Mouse (Mus musculus) liver, embryonic 12.5 days (tissue): ENCODE measurements around the gene 6030468B19Rik. TPM values are rescaled to one million over a fixed set of nuclear protein-coding genes. Genes with fewer than 3 reads are reported as not detected.

Experiments
- ATAC-seq: fragments of 200-750 bp; cut with Nextera tagmentation; 2 replicates; pipeline ENCODE4 v1.8.0; 2017; ENCODE audit warnings: moderate number of reproducible peaks, mild to moderate bottlenecking, moderate library complexity
- H3K27ac ChIP-seq: fragments of 300-500 bp; sonication (generic); 2 replicates; pipeline ENCODE4 v1.5.1; 2016; ENCODE audit warnings: mild to moderate bottlenecking
- H3K27me3 ChIP-seq: fragments of 300-500 bp; sonication (generic); replicated peaks from 2 replicates; pipeline ENCODE4 v1.6.1; 2016; ENCODE audit warnings: mild to moderate bottlenecking, moderate library complexity
- H3K36me3 ChIP-seq: fragments of 300-500 bp; sonication (generic); 2 replicates; pipeline ENCODE4 v1.6.1; 2016; ENCODE audit warnings: mild to moderate bottlenecking, moderate library complexity
- H3K4me1 ChIP-seq: fragments of 300-500 bp; sonication (generic); 2 replicates; pipeline ENCODE4 v1.6.1; 2016
- H3K4me2 ChIP-seq: fragments of 300-500 bp; sonication (generic); 2 replicates; pipeline ENCODE4 v1.6.1; 2016; ENCODE audit warnings: mild to moderate bottlenecking, moderate library complexity
- H3K4me3 ChIP-seq: fragments of 300-500 bp; sonication (generic); 2 replicates; pipeline ENCODE4 v1.5.1; 2016; ENCODE audit warnings: mild to moderate bottlenecking, moderate library complexity
- H3K9ac ChIP-seq: fragments of 300-500 bp; sonication (generic); 2 replicates; pipeline ENCODE4 v1.6.1; 2016; ENCODE audit warnings: mild to moderate bottlenecking, moderate library complexity
- H3K9me3 ChIP-seq: fragments of 300-500 bp; sonication (generic); replicated peaks from 2 replicates; pipeline ENCODE4 v1.6.1; 2016; ENCODE audit warnings: mild to moderate bottlenecking, moderate library complexity
- WGBS: fragments of 180-500 bp; shearing (Covaris S2); methylation state at CpG from one replicate; pipeline ENCODE4 v1.1.7; 2016; ENCODE audit not compliant: insufficient replicate concordance; 5-methylcytosine and 5-hydroxymethylcytosine counted together
- polyA plus RNA-seq: library from polyadenylated mRNA; unstranded; fragments of >200 nt; fragmentation: Nextera tagmentation; extraction: Ambion mirVana; gene quantifications from 2 replicates; pipeline ENCODE4 v1.2.1, GENCODE M21; 2016

Gene 6030468B19Rik
- polyA plus RNA-seq, 1 experiment from 2014 or later, result 97.6 TPM

- no peak overlapping the region for H3K27ac ChIP-seq
- H3K4me2 ChIP-seq, result no peak overlapping the region
- H3K4me3 ChIP-seq, result no peak overlapping the region
- 86% methylated on average over 9 of the region's 9 CpGs for WGBS
- H3K4me1 ChIP-seq, result peaks cover 24% of the 10 kb centered on the region
- H3K9ac ChIP-seq, result no peak overlapping the region
- no peaks in the 10 kb centered on the region; the same call in 1 of the 2 replicates for H3K9me3 ChIP-seq
- ATAC-seq, result no peak
- peaks cover 12% of the 10 kb centered on the region for H3K27me3 ChIP-seq
- peaks cover 84% of the 10 kb centered on the region for H3K36me3 ChIP-seq
These were observed 56.8 kb downstream of the 6030468B19Rik start for GRCm38 (mm10) chr11:117854241-117854640.

GRCm38 (mm10) chr11:117855360-117855759, 57.9 kb downstream of the 6030468B19Rik start:
- Histone ChIP-seq H3K4me1 (peaks cover 21% of the 10 kb centered on the region), H3K4me2 (no peak overlapping the region), H3K4me3 (no peak overlapping the region), H3K27me3 (peaks cover 23% of the 10 kb centered on the region), H3K36me3 (peaks cover 81% of the 10 kb centered on the region), H3K27ac (no peak overlapping the region), H3K9ac (no peak overlapping the region), H3K9me3 (no peaks in the 10 kb centered on the region; the same call in 1 of the 2 replicates)
- WGBS, result 86% methylated on average over 5 of the region's 5 CpGs
- no peak for ATAC-seq

- no peaks in the 10 kb centered on the region; the same call in 1 of the 2 replicates for H3K9me3 ChIP-seq
- H3K27ac ChIP-seq, result no peak overlapping the region
- peaks cover 77% of the 10 kb centered on the region for H3K36me3 ChIP-seq
- no peak overlapping the region for H3K4me3 ChIP-seq
- H3K4me2 ChIP-seq, result no peak overlapping the region
- peaks cover 19% of the 10 kb centered on the region for H3K4me1 ChIP-seq
- no peak overlapping the region for H3K9ac ChIP-seq
- WGBS, result 77% methylated on average over 1 of the region's 1 CpGs
- ATAC-seq, result no peak
- peaks cover 29% of the 10 kb centered on the region for H3K27me3 ChIP-seq
These were observed 58.5 kb downstream of the 6030468B19Rik start for GRCm38 (mm10) chr11:117855975-117856374.

Other genes starting within 250 kb of the 6030468B19Rik start
- gene Tnrc6c, start 143.4 kb upstream of the 6030468B19Rik start, polyA plus RNA-seq, result 4.7 and 4.8 TPM in 2 replicates
- 19.8 and 21.6 TPM in 2 replicates for gene Tmc8, start 15.6 kb upstream of the 6030468B19Rik start, polyA plus RNA-seq
- 55.5 and 58.2 TPM in 2 replicates for gene Tmc6, start 15.5 kb upstream of the 6030468B19Rik start, polyA plus RNA-seq
- 0.23 and 0.27 TPM in 2 replicates for gene Gm20708, start 12.0 kb downstream of the 6030468B19Rik start, polyA plus RNA-seq
- gene Syngr2, start 12.0 kb downstream of the 6030468B19Rik start, polyA plus RNA-seq, result 61.5 and 66.4 TPM in 2 replicates
- 6.7 TPM in 2 replicates for gene Afmid, start 28.3 kb downstream of the 6030468B19Rik start, polyA plus RNA-seq
- gene Tk1, start 28.4 kb downstream of the 6030468B19Rik start, polyA plus RNA-seq, result 145 and 152 TPM in 2 replicates
- gene Birc5, start 51.6 kb downstream of the 6030468B19Rik start, polyA plus RNA-seq, result 370 and 373 TPM in 2 replicates
- not detected in 2 replicates for gene Tmem235, start 63.1 kb downstream of the 6030468B19Rik start, polyA plus RNA-seq
- 1.7 TPM in 2 replicates for gene Tha1, start 75.8 kb downstream of the 6030468B19Rik start, polyA plus RNA-seq
- gene Socs3, start 172.4 kb downstream of the 6030468B19Rik start, polyA plus RNA-seq, result 8.6 and 9.8 TPM in 2 replicates
- 26.4 and 29.6 TPM in 2 replicates for gene Pgs1, start 188.6 kb downstream of the 6030468B19Rik start, polyA plus RNA-seq